In the genomic region with DNA sequence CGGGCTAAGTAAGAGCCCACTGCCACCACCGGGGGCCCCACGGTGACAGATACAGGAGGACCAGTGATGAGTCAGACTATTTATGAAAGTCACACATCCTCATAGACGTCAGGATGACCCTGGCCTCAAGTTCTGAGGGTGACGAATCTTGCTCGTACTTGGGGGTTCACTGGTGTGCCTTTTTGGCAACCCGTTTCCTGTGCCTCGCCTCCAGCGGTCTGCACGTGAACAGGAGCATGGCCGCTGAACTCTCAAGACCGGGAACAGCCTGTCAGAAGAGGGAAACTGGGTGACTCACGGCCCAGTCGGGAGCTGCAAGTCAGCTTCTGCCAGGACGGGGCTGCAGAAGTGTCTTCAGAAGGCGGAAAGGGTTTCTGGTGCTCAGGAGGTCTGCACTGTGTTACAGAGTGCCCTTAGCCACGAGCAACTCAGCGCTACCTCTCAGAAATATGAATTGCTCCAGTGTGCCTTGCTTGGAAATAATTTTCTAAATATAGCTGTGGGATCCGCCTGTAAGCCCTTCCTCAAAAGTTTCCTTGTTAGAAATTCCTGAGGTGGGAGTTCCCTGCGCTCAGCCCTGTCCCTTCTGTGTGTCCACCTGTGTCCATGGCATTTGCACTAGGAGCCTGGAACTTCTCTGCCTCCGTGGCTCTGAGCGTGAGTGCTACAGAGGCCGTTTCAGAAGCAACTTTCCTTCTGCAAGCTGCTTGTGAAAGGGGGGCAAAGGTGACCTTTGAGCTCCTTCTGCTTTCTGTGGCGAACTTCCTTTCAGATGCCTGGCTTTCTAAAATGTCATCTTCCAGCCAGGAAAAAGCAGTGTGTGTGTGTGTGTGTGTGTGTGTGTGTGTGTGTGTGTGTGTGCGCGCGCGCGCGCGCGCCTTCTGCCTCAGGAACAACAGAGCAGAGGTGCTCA, we compare ENCODE assay signal across 8 mouse cellular contexts.
DNase-seq lines count a peak whose midpoint lies in the region; ATAC-seq and TF ChIP-seq lines count a peak whose summit lies in the region.

No protein-coding gene starts in this region.

- TF ChIP-seq POLR2A in testis, adult 2 months (IDR thresholded peaks at IDR 0.05; ENCODE audit: control insufficient read depth, low read depth, low read length) = no peak

- H3K9me3 ChIP-seq in embryonic facial prominence, embryonic 15.5 days (replicated peaks) = no peaks in the 10 kb centered on the region
- no peaks in the 10 kb centered on the region for H3K9me3 ChIP-seq in hindbrain, embryonic 16.5 days (ENCODE audit: control insufficient read depth, low read length)
- H3K9me3 ChIP-seq in liver, embryonic 12.5 days (replicated peaks) = no peaks in the 10 kb centered on the region

- peak; percentile 36 for ATAC-seq in embryonic facial prominence, embryonic 15.5 days (ENCODE audit: insufficient number of reproducible peaks, low FRiP score, low TSS enrichment, low read depth)
- no peak for ATAC-seq in hindbrain, embryonic 16.5 days
- ATAC-seq in liver, embryonic 12.5 days = peak; percentile 24; the same call in 1 of the 2 replicates
- peak; percentile 78 for ATAC-seq in monocyte, adult 5-6 weeks (replicated peaks; ENCODE audit: insufficient number of reproducible peaks, low FRiP score, low TSS enrichment, poor library complexity, severe bottlenecking)

- H3K4me2 ChIP-seq in embryonic facial prominence, embryonic 15.5 days (replicated peaks) = peak overlapping the region; percentile 19
- no peak overlapping the region for H3K4me2 ChIP-seq in hindbrain, embryonic 16.5 days (ENCODE audit: low read length)
- peak overlapping the region; percentile 45 for H3K4me2 ChIP-seq in liver, embryonic 12.5 days

- no peaks in the 10 kb centered on the region for H3K36me3 ChIP-seq in testis, adult 2 months (ENCODE audit: control insufficient read depth, insufficient read depth, low read length)
- no peaks in the 10 kb centered on the region for H3K36me3 ChIP-seq in embryonic facial prominence, embryonic 15.5 days
- H3K36me3 ChIP-seq in hindbrain, embryonic 16.5 days (ENCODE audit: control insufficient read depth, insufficient read depth, low read length) = no peaks in the 10 kb centered on the region
- no peaks in the 10 kb centered on the region for H3K36me3 ChIP-seq in liver, embryonic 12.5 days

- peak overlapping the region; percentile 58 for H3K4me3 ChIP-seq in testis, adult 2 months (ENCODE audit: control insufficient read depth, low read depth, low read length)
- H3K4me3 ChIP-seq in embryonic facial prominence, embryonic 15.5 days (replicated peaks) = 0 out of 2 replicates have a peak overlapping the region, but pooled peaks have one; percentile 2
- H3K4me3 ChIP-seq in hindbrain, embryonic 16.5 days (ENCODE audit: low read length) = no peak overlapping the region
- no peak overlapping the region for H3K4me3 ChIP-seq in liver, embryonic 12.5 days

- 39% methylated on average over 32 of the region's 32 CpGs for WGBS in embryonic facial prominence, embryonic 15.5 days
- 75% methylated on average over 32 of the region's 32 CpGs for WGBS in hindbrain, embryonic 16.5 days
- WGBS in liver, embryonic 12.5 days (ENCODE audit: insufficient replicate concordance) = 31% methylated on average over 32 of the region's 32 CpGs

- no peak overlapping the region for H3K9ac ChIP-seq in embryonic facial prominence, embryonic 15.5 days
- H3K9ac ChIP-seq in hindbrain, embryonic 16.5 days (ENCODE audit: low read depth, low read length) = no peak overlapping the region; the same call in 1 of the 2 replicates
- no peak overlapping the region for H3K9ac ChIP-seq in liver, embryonic 12.5 days

- H3K4me1 ChIP-seq in testis, adult 2 months (ENCODE audit: control insufficient read depth, insufficient read depth, low read length) = peaks cover 21% of the 10 kb centered on the region
- H3K4me1 ChIP-seq in embryonic facial prominence, embryonic 15.5 days = peaks cover 79% of the 10 kb centered on the region
- peaks cover 10% of the 10 kb centered on the region for H3K4me1 ChIP-seq in hindbrain, embryonic 16.5 days (ENCODE audit: control insufficient read depth, insufficient read depth, low read depth, low read length)
- H3K4me1 ChIP-seq in liver, embryonic 12.5 days = peaks cover 67% of the 10 kb centered on the region

- peak overlapping the region; percentile 34 for H3K27ac ChIP-seq in testis, adult 2 months (ENCODE audit: control insufficient read depth, insufficient read depth, low read depth, low read length)
- H3K27ac ChIP-seq in embryonic facial prominence, embryonic 15.5 days (replicated peaks) = peak overlapping the region; percentile 89
- peak overlapping the region; percentile 57 for H3K27ac ChIP-seq in hindbrain, embryonic 16.5 days (ENCODE audit: low read depth, low read length)
- peak overlapping the region; percentile 73 for H3K27ac ChIP-seq in liver, embryonic 12.5 days

- DNase-seq in testis, postnatal 10 days (ENCODE audit: low spot score) = no peak
- DNase-seq in cerebellum, postnatal 4 days (ENCODE audit: low spot score in 2 of 2) = no peak
- no peak for DNase-seq in left cerebral cortex, adult 18-20 months (ENCODE audit: low spot score in 2 of 2)

- no peak for TF ChIP-seq CTCF in testis, adult 2 months (IDR thresholded peaks at IDR 0.05; ENCODE audit: control insufficient read depth, insufficient read depth, insufficient replicate concordance, low read depth, low read length)

- H3K27me3 ChIP-seq in testis, adult 2 months (ENCODE audit: control insufficient read depth, insufficient read depth, low read length) = no peaks in the 10 kb centered on the region
- H3K27me3 ChIP-seq in embryonic facial prominence, embryonic 15.5 days = no peaks in the 10 kb centered on the region
- no peaks in the 10 kb centered on the region for H3K27me3 ChIP-seq in hindbrain, embryonic 16.5 days (replicated peaks; ENCODE audit: control insufficient read depth, insufficient read depth, low read length)
- H3K27me3 ChIP-seq in liver, embryonic 12.5 days (replicated peaks) = no peaks in the 10 kb centered on the region; the same call in 1 of the 2 replicates

Comparison
In these comparisons a context has a peak if more than half of its experiments do, and no peak if none do; other contexts are left out.
1. H3K27ac ChIP-seq: peak in every context shown above with its lines; median percentile 89 in embryonic facial prominence, embryonic 15.5 days; 73 in liver, embryonic 12.5 days; 57 in hindbrain, embryonic 16.5 days; 34 in testis, adult 2 months.
2. H3K4me3 ChIP-seq: peak in testis, adult 2 months (single experiment) and embryonic facial prominence, embryonic 15.5 days (single experiment); none in hindbrain, embryonic 16.5 days (single experiment) and liver, embryonic 12.5 days (single experiment).